Mouse (Mus musculus): ENCODE measurements around the gene Gprin1.

DNA sequence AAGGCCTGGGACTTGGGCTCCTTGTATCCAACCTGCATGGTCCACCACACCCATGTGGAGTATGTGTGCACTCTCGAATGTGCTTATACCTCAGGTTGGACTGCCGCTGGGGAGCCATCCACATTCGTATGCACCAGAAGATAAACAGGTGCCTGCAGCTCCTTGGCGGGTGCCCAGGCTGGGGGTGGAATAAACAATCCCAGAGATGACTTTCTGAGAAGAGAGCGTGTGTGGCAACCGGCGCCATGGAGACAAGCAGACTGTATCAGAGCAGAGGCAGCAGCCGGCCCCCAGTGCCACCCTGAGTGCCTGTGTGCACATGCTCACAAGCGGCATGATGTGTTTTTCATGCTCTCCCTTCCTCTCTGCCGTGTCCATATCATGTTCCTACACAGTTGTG, 3.0 kb upstream of the Gprin1 start:
- TF ChIP-seq E2F4 (IDR thresholded peaks at IDR 0.05; ENCODE audit: insufficient read depth) = no peak
- TF ChIP-seq POLR2A (IDR thresholded peaks at IDR 0.05; ENCODE audit: insufficient read length, low read depth) = no peak
- TF ChIP-seq MYOD1 (IDR thresholded peaks at IDR 0.05; ENCODE audit: control insufficient read depth in 1 of 3, insufficient read length in 2 of 3, low read depth in 2 of 3) = no peak
- no peak for TF ChIP-seq USF1 (IDR thresholded peaks at IDR 0.05; ENCODE audit: low read depth)
- no peak for TF ChIP-seq CEBPB (IDR thresholded peaks at IDR 0.05; ENCODE audit: insufficient read depth, poor library complexity, severe bottlenecking)
- no peak for TF ChIP-seq TCF12 (IDR thresholded peaks at IDR 0.05; ENCODE audit: insufficient read depth, poor library complexity, severe bottlenecking)
- no peak for TF ChIP-seq MAX (IDR thresholded peaks at IDR 0.05; ENCODE audit: low read depth)
- no peak for TF ChIP-seq REST (IDR thresholded peaks at IDR 0.05; ENCODE audit: insufficient read depth, insufficient read length)
- no peak for TF ChIP-seq MYOG (IDR thresholded peaks at IDR 0.05; ENCODE audit: control insufficient read depth in 1 of 3, insufficient read depth in 1 of 3, insufficient read length in 2 of 3, low read depth in 2 of 3)

All from myocyte (in vitro differentiated cells).